Mouse (Mus musculus) small intestine, adult 2 months (tissue): ENCODE data around the gene Gm13288.
"Not testable (repeated sequence)": the region's sequence is repeated elsewhere in the genome, so short reads cannot be mapped to it uniquely, and the experiment has no call there.

ENCODE experiments used
- CTCF ChIP-seq: fragments of 200-500 bp; IDR thresholded peaks from 2 replicates; pipeline ENCODE4 v1.5.1; 2012; ENCODE audit warnings: low read depth, mild to moderate bottlenecking, control low read depth, inconsistent platforms, low read length, moderate library complexity, mixed read lengths; ENCODE audit not compliant: insufficient replicate concordance, insufficient read length; ENCODE audit errors: extremely low read depth
- POLR2A ChIP-seq: fragments of 200-500 bp; IDR thresholded peaks from 2 replicates; pipeline ENCODE4 v1.6.1; 2012; ENCODE audit warnings: low read depth, mild to moderate bottlenecking, control low read depth, inconsistent platforms, low read length, moderate library complexity

GRCm38 (mm10) chr4:88788402-88788801 lies 16.9 kb upstream of the Gm13288 start, which contains the start of gene Gm13277:
- TF ChIP-seq POLR2A, CTCF: not testable (repeated sequence)
